Mouse (Mus musculus): ENCODE results near the gene Fignl2.

DNA sequence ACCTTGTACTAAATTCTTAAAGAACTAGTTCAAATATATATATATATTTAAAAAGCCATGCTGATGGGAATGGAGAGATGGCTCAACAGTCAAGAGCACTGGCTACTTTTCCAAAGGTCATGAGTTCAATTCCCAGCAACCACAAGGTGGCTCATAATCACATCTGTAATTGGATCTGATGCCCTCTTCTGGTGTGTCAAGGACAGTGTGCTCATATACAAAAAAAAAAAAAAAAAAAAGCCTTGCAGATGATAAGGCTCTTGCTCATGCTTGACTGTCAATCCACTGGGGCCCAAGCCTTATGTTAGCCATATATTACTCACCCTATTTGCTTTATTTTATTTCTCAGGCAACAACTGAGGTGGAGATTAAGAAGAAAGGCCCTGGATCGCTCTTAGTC, 76.7 kb downstream of the Fignl2 start:
- no peak for TF ChIP-seq EP300 (IDR thresholded peaks at IDR 0.05; ENCODE audit: insufficient read depth, low read depth, low read length)
- no peak for TF ChIP-seq POLR2A (IDR thresholded peaks at IDR 0.05; ENCODE audit: insufficient read depth, low read length)
- no peak for TF ChIP-seq CTCF (IDR thresholded peaks at IDR 0.05; ENCODE audit: low read depth, low read length)

All from ES-Bruce4 (cell line).